Mouse (Mus musculus) adrenal gland, postnatal 4 days (tissue): ENCODE data around the gene Olfr450. TPM values are rescaled to one million over a fixed set of nuclear protein-coding genes. Genes with fewer than 3 reads are reported as not detected.

ENCODE experiments used
- DNase-seq, 2 experiments: peaks; one replicate each; pipeline ENCODE4 v3.0.0; 2021 to 2022; ENCODE audit warnings: low spot score in 2 of 2, mixed read lengths in 2 of 2
- long read RNA-seq, 2 experiments: library from polyadenylated mRNA; stranded (forward); transcript quantifications; one replicate each; pipeline ENCODE4 v2.0.0; 2021
- total RNA-seq, 2 experiments: library from RNA; stranded (reverse); gene quantifications; 2 replicates each; pipeline ENCODE4 v1.2.3; 2021

Gene Olfr450
- not detected for total RNA-seq
- long read RNA-seq, experiment 1 = 0 reads
- long read RNA-seq, experiment 2 = 0 reads

GRCm38 (mm10) chr6:42811639-42812038, at the start of gene Olfr450:
Gene Olfr450, plus strand, starts transcription at chr6:42811939.
- DNase-seq = no peak

GRCm38 (mm10) chr6:42777066-42777465, 34.7 kb upstream of the Olfr450 start:
- DNase-seq = no peak

- no peak for DNase-seq
Observed at GRCm38 (mm10) chr6:42784793-42785192, 26.9 kb upstream of the Olfr450 start, which contains the start of gene Olfr452. Gene Olfr452, plus strand, starts transcription at chr6:42785093.

GRCm38 (mm10) chr6:42790247-42790948, 21.3 kb upstream of the Olfr450 start:
- no peak for DNase-seq

- no peak for DNase-seq
Observed at GRCm38 (mm10) chr6:42790949-42791556, 20.7 kb upstream of the Olfr450 start.

- DNase-seq = no peak
Observed at GRCm38 (mm10) chr6:42794982-42795381, 16.8 kb upstream of the Olfr450 start.

- DNase-seq = no peak
Observed at GRCm38 (mm10) chr6:42834084-42834483, 22.3 kb downstream of the Olfr450 start, which contains the start of gene Olfr449. Gene Olfr449, plus strand, starts transcription at chr6:42834384.

GRCm38 (mm10) chr6:42860222-42860819, 48.6 kb downstream of the Olfr450 start:
- no peak for DNase-seq

Other genes with a start within 250 kb of the Olfr450 start
- gene Tcaf3, start 214.2 kb upstream of the Olfr450 start, total RNA-seq = not detected
- 10 to 100 TPM in 1 of 2 experiments, 1 to 10 TPM in 1; 8.1 to 10.4 TPM for gene Tcaf2, start 166.7 kb upstream of the Olfr450 start, total RNA-seq
- gene Tcaf1, start 101.9 kb upstream of the Olfr450 start, total RNA-seq = 10 to 100 TPM; 69.2 to 78.4 TPM
- not detected for gene Olfr453, start 72.6 kb upstream of the Olfr450 start, total RNA-seq
- not detected for gene Olfr38, start 55.5 kb upstream of the Olfr450 start, total RNA-seq
- gene Olfr452, start 26.8 kb upstream of the Olfr450 start, total RNA-seq = not detected
- not detected for gene Olfr449, start 22.4 kb downstream of the Olfr450 start, total RNA-seq
- not detected for gene Olfr448, start 78.5 kb downstream of the Olfr450 start, total RNA-seq
- not detected for gene Olfr447, start 96.9 kb downstream of the Olfr450 start, total RNA-seq
- gene Olfr446, start 109.4 kb downstream of the Olfr450 start, total RNA-seq = not detected
- not detected for gene Olfr444, start 137.1 kb downstream of the Olfr450 start, total RNA-seq